Mouse (Mus musculus) stomach, postnatal 0 days (tissue): ENCODE measurements around the gene Gm21836. TPM values are rescaled to one million over a fixed set of nuclear protein-coding genes. Genes with fewer than 3 reads are reported as not detected.
"Not testable (repeated sequence)": the region's sequence is repeated elsewhere in the genome, so short reads cannot be mapped to it uniquely, and the experiment has no call there.

ENCODE experiments used
- ATAC-seq: fragments of 200-750 bp; cut with Nextera tagmentation; 2 replicates; pipeline ENCODE4 v1.8.0; 2017; ENCODE audit not compliant: low FRiP score, low TSS enrichment
- DNase-seq: peaks from one replicate; pipeline ENCODE4 v3.0.0-alpha.2; 2016; ENCODE audit warnings: low spot score
- H3K27ac ChIP-seq: fragments of 300-500 bp; sonication (generic); replicated peaks from 2 replicates; pipeline ENCODE4 v1.5.1; 2014; ENCODE audit warnings: mild to moderate bottlenecking, control low read depth
- H3K27me3 ChIP-seq: fragments of 300-500 bp; sonication (generic); 2 replicates; pipeline ENCODE4 v1.6.1; 2014; ENCODE audit warnings: low read length; ENCODE audit not compliant: control insufficient read depth, insufficient read depth
- H3K36me3 ChIP-seq: fragments of 300-500 bp; sonication (generic); 2 replicates; pipeline ENCODE4 v1.6.1; 2014; ENCODE audit warnings: low read length, mixed read lengths; ENCODE audit not compliant: control insufficient read depth, insufficient read depth
- H3K4me1 ChIP-seq: fragments of 300-500 bp; sonication (generic); replicated peaks from 2 replicates; pipeline ENCODE4 v1.6.1; 2014; ENCODE audit warnings: antibody characterized with exemption; ENCODE audit not compliant: control insufficient read depth, insufficient read depth
- H3K4me2 ChIP-seq: fragments of 300-500 bp; sonication (generic); replicated peaks from 2 replicates; pipeline ENCODE4 v1.6.1; 2014; ENCODE audit warnings: low read depth, mild to moderate bottlenecking, control low read depth, moderate library complexity
- H3K4me3 ChIP-seq: fragments of 300-500 bp; sonication (generic); 2 replicates; pipeline ENCODE4 v1.5.1; 2014; ENCODE audit warnings: low read depth, low read length, control low read depth
- H3K9ac ChIP-seq: fragments of 300-500 bp; sonication (generic); 2 replicates; pipeline ENCODE4 v1.6.1; 2014; ENCODE audit warnings: mild to moderate bottlenecking, low read length, control low read depth, mixed read lengths
- H3K9me3 ChIP-seq: fragments of 300-500 bp; sonication (generic); 2 replicates; pipeline ENCODE4 v1.6.1; 2016; ENCODE audit warnings: low read length; ENCODE audit not compliant: control insufficient read depth
- CTCF ChIP-seq: IDR thresholded peaks from 2 replicates; pipeline ENCODE4 v1.5.1; 2016; ENCODE audit warnings: antibody characterized with exemption, low read depth, mild to moderate bottlenecking, moderate library complexity
- EP300 ChIP-seq: optimal IDR thresholded peaks from 2 replicates; pipeline ENCODE3; 2016; ENCODE audit warnings: antibody characterized with exemption
- WGBS: fragments of 180-500 bp; shearing (Covaris S2); extraction: QIAGEN DNeasy Blood & Tissue Kit; methylation state at CpG from one replicate; pipeline ENCODE4 v1.1.7; 2014; 5-methylcytosine and 5-hydroxymethylcytosine counted together
- polyA plus RNA-seq: library from polyadenylated mRNA; unstranded; fragments of >200 nt; fragmentation: Nextera tagmentation; extraction: Ambion mirVana; gene quantifications from 2 replicates; pipeline ENCODE4 v1.2.1, GENCODE M21; 2015

The Gm21836 gene
- not detected in 2 replicates for polyA plus RNA-seq

DNA sequence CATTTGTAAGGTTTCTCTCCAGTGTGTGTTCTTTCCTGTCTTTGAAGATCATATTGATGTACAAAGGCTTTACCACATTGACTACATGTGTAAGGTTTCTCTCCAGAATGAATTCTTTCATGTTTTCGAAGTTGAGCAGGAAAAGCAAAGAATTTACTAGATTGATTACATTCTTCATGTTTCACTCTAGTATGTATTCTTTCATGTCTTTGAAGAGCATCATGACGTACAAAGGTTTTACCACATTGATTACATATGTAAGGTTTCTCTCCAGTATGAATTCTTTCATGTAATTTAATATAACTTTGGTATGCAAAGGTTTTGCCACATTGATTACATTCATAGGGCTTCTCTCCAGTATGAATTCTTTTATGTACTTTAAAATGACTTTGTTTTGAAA is at the start of gene Gm21836:
Gene Gm21836 (minus strand): TSS at position 101 of the 400 bp plus-strand sequence.
- H3K9ac ChIP-seq, DNase-seq, H3K27ac ChIP-seq, H3K4me3 ChIP-seq, H3K9me3 ChIP-seq, H3K4me2 ChIP-seq, H3K27me3 ChIP-seq, H3K4me1 ChIP-seq, ATAC-seq, H3K36me3 ChIP-seq: not testable (repeated sequence)
- 83% methylated on average over 2 of the region's 2 CpGs for WGBS

DNA sequence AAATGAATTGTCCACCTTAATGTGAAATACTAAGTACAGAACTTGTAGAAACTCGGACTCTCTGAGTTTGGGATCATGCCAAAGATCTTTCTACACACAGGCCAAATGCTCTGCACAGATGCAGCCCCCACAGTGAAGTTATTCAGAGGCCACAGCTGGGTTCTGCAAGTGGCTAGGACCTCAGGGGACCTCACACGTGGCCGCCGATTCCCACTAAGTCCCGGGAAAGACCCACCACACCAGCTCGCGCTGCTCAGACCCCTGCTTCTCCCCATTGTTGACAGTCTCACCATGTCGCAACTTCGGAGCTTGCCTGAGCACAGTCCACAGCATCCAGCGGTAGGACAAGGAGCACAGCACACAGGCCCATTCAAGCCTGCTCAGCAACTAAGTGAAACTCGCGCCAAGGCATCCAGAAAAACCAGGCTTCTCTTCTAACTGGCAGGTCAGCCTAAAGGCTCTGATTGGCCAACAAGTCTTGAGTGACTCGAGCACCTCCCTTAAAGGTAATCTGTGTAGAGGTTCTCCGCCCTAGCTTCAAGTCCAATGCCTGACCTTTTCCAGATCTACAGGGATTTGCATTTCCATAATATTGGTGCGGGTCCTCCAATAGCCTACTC is 13.1 kb downstream of the Gm21836 start:
- not testable (repeated sequence) for H3K27me3 ChIP-seq, H3K4me3 ChIP-seq, H3K4me1 ChIP-seq, H3K9me3 ChIP-seq, H3K9ac ChIP-seq, H3K36me3 ChIP-seq, DNase-seq, H3K27ac ChIP-seq, H3K4me2 ChIP-seq, ATAC-seq
- 49% methylated on average over 11 of the region's 15 CpGs for WGBS

DNA sequence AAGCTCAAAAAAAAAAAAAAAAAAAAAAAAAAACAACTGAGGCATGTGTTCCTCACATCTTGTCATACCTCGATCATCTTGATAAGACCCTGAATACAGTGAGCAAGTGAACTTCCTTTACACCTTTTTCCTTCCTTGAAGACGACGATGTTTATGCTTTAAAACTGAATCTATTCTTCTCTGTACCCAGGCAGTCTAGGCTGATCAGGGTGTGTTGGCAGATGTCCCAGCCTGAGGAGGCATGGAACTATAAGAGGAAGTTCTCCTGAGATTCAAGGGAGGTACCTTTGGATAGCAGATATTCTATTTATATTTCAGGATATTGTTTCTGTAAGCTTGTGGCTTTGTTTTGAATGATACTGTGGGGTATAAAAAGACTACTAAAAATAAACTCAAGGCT is 15.5 kb downstream of the Gm21836 start:
- DNase-seq, result no peak
- Histone ChIP-seq H3K36me3 (peaks cover 5% of the 10 kb centered on the region), H3K27ac (no peak overlapping the region), H3K4me1 (no peaks in the 10 kb centered on the region), H3K4me2 (no peak overlapping the region), H3K9ac (no peak overlapping the region), H3K27me3 (no peaks in the 10 kb centered on the region), H3K9me3 (0 out of 2 replicates have a peak, but pooled peaks cover 2% of the 10 kb centered on the region), H3K4me3 (no peak overlapping the region)
- no peak for TF ChIP-seq EP300
- WGBS, result 47% methylated on average over 3 of the region's 3 CpGs
- ATAC-seq, result no peak

DNA sequence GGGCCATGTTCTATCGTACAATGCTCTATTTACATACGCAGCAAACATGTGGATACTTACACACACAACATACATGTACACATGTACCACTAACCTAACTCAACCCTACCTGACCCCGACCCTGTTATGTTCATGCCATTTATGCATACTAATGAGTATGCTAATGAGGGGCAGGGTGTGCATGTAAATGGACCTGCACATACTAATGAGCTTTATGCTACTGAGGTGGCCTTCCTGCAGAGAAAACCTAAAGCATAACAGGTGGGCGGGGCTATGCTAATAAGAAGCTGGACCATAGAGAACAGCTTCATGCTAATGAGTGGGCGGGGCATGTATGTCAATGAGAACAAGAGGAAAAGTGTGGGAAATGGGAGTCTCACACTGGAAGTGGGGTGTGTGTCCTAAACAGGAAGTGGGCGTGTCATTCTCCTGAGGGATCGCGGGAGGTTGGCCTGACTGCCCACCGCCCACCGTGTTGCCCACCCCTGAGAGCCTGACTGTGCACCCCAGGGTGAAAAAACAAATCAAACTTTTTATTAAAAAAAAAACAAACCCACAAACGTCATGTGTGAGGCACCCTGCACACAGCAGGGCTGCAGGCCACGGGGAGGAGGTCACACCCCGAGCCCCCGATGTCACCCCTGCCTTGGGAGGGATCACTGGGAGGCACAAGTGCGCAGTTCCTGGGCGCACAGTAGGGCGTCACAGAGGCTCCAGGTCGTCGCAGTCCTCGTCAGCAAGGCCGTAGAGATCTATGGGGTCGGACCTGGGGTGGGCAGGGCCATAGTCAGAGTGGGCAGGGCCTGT is 17.3 kb downstream of the Gm21836 start, which contains the start of gene Ppp2r3d:
Gene Ppp2r3d (minus strand): TSS at position 803 of the 807 bp plus-strand sequence.
- peak; percentile 21 for DNase-seq
- no peak within 1 kb of the TSS for H3K27ac ChIP-seq
- no peak within 1 kb of the TSS for H3K4me2 ChIP-seq
- no peak within 1 kb of the TSS for H3K9ac ChIP-seq
- WGBS, result 97% methylated on average over 22 of the region's 22 CpGs
- TF ChIP-seq EP300 (no peak), CTCF (no peak)
- H3K4me1 ChIP-seq, result no peaks in the 10 kb centered on the region
- 0 out of 2 replicates have a peak, but pooled peaks cover 2% of the 10 kb centered on the region for H3K9me3 ChIP-seq
- ATAC-seq, result peak; percentile 79; the same call in 1 of the 2 replicates
- H3K36me3 ChIP-seq, result peaks cover 5% of the 10 kb centered on the region
- no peak within 1 kb of the TSS for H3K4me3 ChIP-seq
- no peaks in the 10 kb centered on the region for H3K27me3 ChIP-seq

DNA sequence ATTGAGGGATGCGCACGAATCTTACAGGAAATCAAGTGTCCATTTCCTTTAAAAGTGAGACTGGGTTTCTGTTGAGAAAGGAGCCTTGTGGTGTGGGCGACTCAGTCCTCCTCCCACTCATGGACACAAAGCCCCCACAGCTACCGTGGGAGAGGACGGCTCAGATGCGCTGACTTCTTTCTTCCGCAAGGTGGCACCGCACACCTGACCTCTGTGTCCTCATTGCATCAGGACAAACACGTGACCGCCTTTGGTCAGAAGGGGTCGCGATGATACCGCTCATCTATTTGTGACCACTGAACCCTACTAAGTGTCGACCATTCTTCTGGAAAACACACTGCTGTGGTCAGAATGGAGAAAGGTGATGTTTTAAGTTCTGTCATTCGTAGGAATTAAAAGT is 17.9 kb downstream of the Gm21836 start:
- Histone ChIP-seq H3K4me1 (no peaks in the 10 kb centered on the region), H3K9me3 (0 out of 2 replicates have a peak, but pooled peaks cover 2% of the 10 kb centered on the region), H3K9ac (no peak overlapping the region), H3K4me2 (no peak overlapping the region), H3K27me3 (no peaks in the 10 kb centered on the region), H3K36me3 (peaks cover 5% of the 10 kb centered on the region), H3K4me3 (no peak overlapping the region), H3K27ac (no peak overlapping the region)
- TF ChIP-seq CTCF, result no peak
- no peak for TF ChIP-seq EP300
- whole genome bisulfite sequencing, result 89% methylated on average over 15 of the region's 15 CpGs
- DNase-seq (no peak), ATAC-seq (peak; percentile 50; the same call in 1 of the 2 replicates)

DNA sequence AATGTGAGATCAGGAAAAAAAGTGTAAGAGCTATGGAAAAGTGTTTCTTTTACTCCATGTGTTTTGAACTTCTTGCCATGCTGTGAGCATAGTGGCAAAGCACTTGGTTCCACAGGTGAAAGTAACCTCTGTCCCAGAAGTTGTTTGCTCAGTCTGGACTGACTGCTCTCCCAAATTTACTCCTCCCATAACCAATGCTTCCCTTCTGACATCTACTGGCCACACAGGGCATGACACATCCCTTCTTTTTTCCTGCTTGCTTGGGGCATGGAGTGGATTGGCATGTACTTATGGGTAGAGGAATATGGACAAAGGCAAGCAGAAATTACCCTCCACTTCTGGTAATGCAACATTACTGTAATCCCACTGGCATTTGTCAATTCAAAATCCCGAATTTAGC is 37.0 kb downstream of the Gm21836 start:
- 0 out of 2 replicates have a peak, but pooled peaks have one; percentile 61 for ATAC-seq

More for the DNA sequence above, 37.0 kb downstream of the Gm21836 start:
- Histone ChIP-seq H3K9ac (no peak overlapping the region), H3K27me3 (no peaks in the 10 kb centered on the region), H3K4me1 (no peaks in the 10 kb centered on the region), H3K27ac (no peak overlapping the region), H3K4me3 (no peak overlapping the region), H3K4me2 (no peak overlapping the region), H3K36me3 (no peaks in the 10 kb centered on the region), H3K9me3 (no peaks in the 10 kb centered on the region)
- peak; percentile 58 for DNase-seq
- WGBS, result 0% methylated on average over 1 of the region's 1 CpGs
- peak; percentile 86 for TF ChIP-seq CTCF
- TF ChIP-seq EP300, result no peak

Other genes with a start within 250 kb of the Gm21836 start
- 12.5 and 12.9 TPM in 2 replicates for gene 2010315B03Rik, start 181.1 kb downstream of the Gm21836 start, polyA plus RNA-seq
- gene Ppp2r3d, start 16.9 kb downstream of the Gm21836 start, polyA plus RNA-seq, result 78.9 and 88.2 TPM in 2 replicates